Mouse (Mus musculus): Measurements from ENCODE around the gene Nupl1. TPM values are rescaled to one million over a fixed set of nuclear protein-coding genes. Genes with fewer than 3 reads are reported as not detected.

Gene Nupl1
- polyA plus RNA-seq, 1 experiment: not detected

DNA sequence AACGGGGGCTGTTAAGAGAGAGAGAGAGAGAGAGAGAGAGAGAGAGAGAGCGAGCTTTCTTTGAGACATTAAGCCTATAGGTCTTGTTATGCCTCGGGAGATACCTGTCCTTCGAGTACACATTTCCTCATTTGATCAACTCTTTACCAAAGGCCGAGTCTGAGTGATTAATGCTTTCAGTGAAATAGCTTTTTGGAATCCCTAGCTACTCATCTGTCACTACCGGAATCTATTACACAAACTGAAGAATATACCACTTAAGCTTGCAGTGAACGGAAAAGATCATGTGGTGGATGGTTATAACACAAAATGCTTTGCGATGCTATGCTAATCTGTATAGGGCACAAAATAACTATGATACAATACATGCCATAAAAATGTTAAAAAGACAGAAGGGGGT lies 865 bp downstream of the Nupl1 start:
- Histone ChIP-seq H3K36me3 (replicated peaks; ENCODE audit: low read length) (peaks cover 20% of the 10 kb centered on the region), H3K27me3 (replicated peaks) (no peaks in the 10 kb centered on the region), H3K4me1 (peaks cover 35% of the 10 kb centered on the region), H3K9me3 (no peaks in the 10 kb centered on the region), H3K4me3 (replicated peaks) (peak overlapping the region; percentile 96)
- no peak for TF ChIP-seq GATA1 (IDR thresholded peaks at IDR 0.05; ENCODE audit: borderline replicate concordance, low read length)
- no peak for TF ChIP-seq FLI1 (IDR thresholded peaks at IDR 0.05; ENCODE audit: low read length)

DNA sequence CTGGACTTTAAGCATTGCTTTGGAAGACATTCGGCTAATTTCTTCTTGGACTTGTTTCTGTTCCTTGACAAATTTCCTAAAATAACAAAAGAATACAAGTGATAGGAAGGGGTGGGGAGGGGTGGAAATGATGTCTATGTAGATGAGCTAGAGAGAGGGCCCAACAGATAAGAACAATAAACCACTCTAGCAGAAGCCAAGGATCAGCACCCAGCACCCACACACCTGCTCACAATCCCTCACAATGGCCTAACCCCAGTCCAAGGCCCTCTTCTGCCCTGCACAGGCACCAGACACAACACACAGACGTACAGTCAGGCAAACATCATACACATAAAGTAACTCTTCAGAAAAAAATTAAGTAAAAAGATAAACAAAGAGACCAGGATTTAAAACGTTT lies 12.7 kb downstream of the Nupl1 start:
- no peak for TF ChIP-seq GATA1 (IDR thresholded peaks at IDR 0.05; ENCODE audit: borderline replicate concordance, low read length)
- TF ChIP-seq FLI1 (IDR thresholded peaks at IDR 0.05; ENCODE audit: low read length): no peak
- no peaks in the 10 kb centered on the region for H3K4me1 ChIP-seq
- H3K9me3 ChIP-seq: no peaks in the 10 kb centered on the region
- H3K36me3 ChIP-seq (replicated peaks; ENCODE audit: low read length): peaks cover 90% of the 10 kb centered on the region
- no peaks in the 10 kb centered on the region for H3K27me3 ChIP-seq (replicated peaks)
- no peak overlapping the region for H3K4me3 ChIP-seq (replicated peaks)

DNA sequence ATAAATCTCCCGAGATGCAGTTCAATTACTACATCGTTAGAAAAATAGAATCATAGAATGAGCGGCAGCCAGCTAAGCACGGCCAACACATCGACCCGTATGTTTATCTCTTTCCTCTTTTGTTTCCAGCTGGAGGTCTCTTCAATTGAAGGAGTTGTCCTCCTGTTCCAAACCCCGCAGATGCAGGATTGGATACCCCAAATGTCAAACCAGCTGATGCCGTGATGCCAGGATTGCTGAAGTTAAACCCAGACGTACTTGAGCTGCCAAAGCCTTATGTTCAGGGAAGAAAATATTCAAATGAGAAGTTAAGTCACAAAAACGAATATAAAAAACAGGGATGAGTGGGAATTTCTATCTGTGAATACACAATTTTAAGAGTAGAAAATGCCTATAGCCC lies 31.3 kb downstream of the Nupl1 start:
- H3K9me3 ChIP-seq: no peaks in the 10 kb centered on the region
- peaks cover 75% of the 10 kb centered on the region for H3K36me3 ChIP-seq (replicated peaks; ENCODE audit: low read length)
- H3K4me1 ChIP-seq: no peaks in the 10 kb centered on the region
- H3K4me3 ChIP-seq (replicated peaks): no peak overlapping the region
- no peak for TF ChIP-seq FLI1 (IDR thresholded peaks at IDR 0.05; ENCODE audit: low read length)
- no peak for TF ChIP-seq GATA1 (IDR thresholded peaks at IDR 0.05; ENCODE audit: borderline replicate concordance, low read length)
- H3K27me3 ChIP-seq (replicated peaks): no peaks in the 10 kb centered on the region

DNA sequence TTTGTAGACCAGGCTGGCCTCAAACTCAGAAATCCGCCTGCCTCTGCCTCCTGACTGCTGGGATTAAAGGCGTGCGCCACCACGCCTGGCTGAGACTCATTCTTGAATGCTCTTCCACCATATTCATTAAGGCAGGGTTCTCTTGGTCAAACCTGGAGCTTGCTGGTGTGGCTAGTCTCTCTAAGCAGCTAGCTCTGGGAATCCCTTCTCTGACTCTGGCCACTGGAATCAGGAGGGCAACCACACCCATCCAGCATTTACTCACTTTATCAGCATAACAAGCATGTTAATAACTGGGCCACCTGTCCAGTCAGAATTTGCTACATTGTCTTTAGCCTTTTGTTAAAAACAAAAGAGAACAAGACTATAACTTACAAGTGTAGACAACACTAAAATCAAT lies 33.6 kb downstream of the Nupl1 start:
- no peak for TF ChIP-seq FLI1 (IDR thresholded peaks at IDR 0.05; ENCODE audit: low read length)
- Histone ChIP-seq H3K4me3 (replicated peaks) (no peak overlapping the region), H3K36me3 (replicated peaks; ENCODE audit: low read length) (peaks cover 65% of the 10 kb centered on the region), H3K9me3 (no peaks in the 10 kb centered on the region), H3K27me3 (replicated peaks) (no peaks in the 10 kb centered on the region), H3K4me1 (no peaks in the 10 kb centered on the region)

DNA sequence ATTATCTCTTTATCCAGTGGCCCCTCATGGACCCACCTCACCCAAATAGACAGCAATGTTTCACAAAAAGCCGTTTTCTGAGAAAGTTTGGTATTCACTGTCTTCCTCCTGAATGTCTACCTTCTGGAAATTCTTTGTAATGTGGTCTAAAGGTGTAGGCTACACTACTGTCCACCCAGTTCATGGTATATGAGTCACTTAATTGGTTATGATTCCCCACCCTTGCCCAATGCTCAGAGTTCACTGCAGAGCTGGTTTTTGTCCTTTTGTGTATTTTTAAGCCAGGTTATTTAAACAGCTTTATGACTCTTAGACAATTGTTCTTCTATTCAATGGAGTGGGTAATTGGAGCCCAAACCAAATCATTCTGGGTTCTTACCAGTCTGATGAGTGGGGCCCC lies 35.1 kb downstream of the Nupl1 start:
- Histone ChIP-seq H3K9me3 (no peaks in the 10 kb centered on the region), H3K36me3 (replicated peaks; ENCODE audit: low read length) (peaks cover 52% of the 10 kb centered on the region), H3K27me3 (replicated peaks) (no peaks in the 10 kb centered on the region), H3K4me1 (no peaks in the 10 kb centered on the region), H3K4me3 (replicated peaks) (no peak overlapping the region)
- TF ChIP-seq GATA1 (IDR thresholded peaks at IDR 0.05; ENCODE audit: borderline replicate concordance, low read length) (no peak), FLI1 (IDR thresholded peaks at IDR 0.05; ENCODE audit: low read length) (no peak)

- H3K27me3 ChIP-seq (replicated peaks): no peaks in the 10 kb centered on the region
- H3K4me1 ChIP-seq: no peaks in the 10 kb centered on the region
- H3K36me3 ChIP-seq (replicated peaks; ENCODE audit: low read length): peaks cover 40% of the 10 kb centered on the region
- no peak for TF ChIP-seq FLI1 (IDR thresholded peaks at IDR 0.05; ENCODE audit: low read length)
- no peak for TF ChIP-seq GATA1 (IDR thresholded peaks at IDR 0.05; ENCODE audit: borderline replicate concordance, low read length)
- no peak overlapping the region for H3K4me3 ChIP-seq (replicated peaks)
- no peaks in the 10 kb centered on the region for H3K9me3 ChIP-seq
Measured at GRCm38 (mm10) chr14:60215000-60215399, 36.2 kb downstream of the Nupl1 start.

GRCm38 (mm10) chr14:60214040-60214439 lies 37.2 kb downstream of the Nupl1 start:
- H3K27me3 ChIP-seq (replicated peaks): no peaks in the 10 kb centered on the region
- no peaks in the 10 kb centered on the region for H3K9me3 ChIP-seq
- no peak overlapping the region for H3K4me3 ChIP-seq (replicated peaks)
- no peaks in the 10 kb centered on the region for H3K4me1 ChIP-seq
- no peak for TF ChIP-seq GATA1 (IDR thresholded peaks at IDR 0.05; ENCODE audit: borderline replicate concordance, low read length)
- peaks cover 31% of the 10 kb centered on the region for H3K36me3 ChIP-seq (replicated peaks; ENCODE audit: low read length)

DNA sequence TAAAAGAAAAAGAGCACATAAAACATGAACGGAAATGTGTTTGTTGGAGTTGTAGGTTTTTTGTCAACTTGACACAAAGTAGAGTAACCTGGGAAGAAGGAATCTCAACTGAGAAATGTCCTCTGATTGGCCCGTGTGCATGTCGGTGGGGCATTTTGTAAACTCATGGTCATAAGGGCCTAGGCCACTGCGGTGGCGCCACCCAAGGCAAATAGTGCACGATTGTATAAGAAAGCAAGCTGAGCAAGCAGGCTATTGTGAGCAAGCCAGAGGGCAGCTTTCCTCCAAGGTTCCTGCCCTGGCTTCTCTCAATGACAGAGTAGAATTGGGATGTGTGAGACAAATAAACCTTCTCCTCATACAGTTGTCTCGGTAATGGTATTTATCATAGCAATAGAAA lies 42.1 kb downstream of the Nupl1 start:
- no peak overlapping the region for H3K4me3 ChIP-seq (replicated peaks)
- H3K27me3 ChIP-seq (replicated peaks): peaks cover 1% of the 10 kb centered on the region
- H3K4me1 ChIP-seq: no peaks in the 10 kb centered on the region
- no peaks in the 10 kb centered on the region for H3K9me3 ChIP-seq
- TF ChIP-seq GATA1 (IDR thresholded peaks at IDR 0.05; ENCODE audit: borderline replicate concordance, low read length) (no peak), FLI1 (IDR thresholded peaks at IDR 0.05; ENCODE audit: low read length) (no peak)
- no peaks in the 10 kb centered on the region for H3K36me3 ChIP-seq (replicated peaks; ENCODE audit: low read length)

GRCm38 (mm10) chr14:60204993-60205392 lies 46.2 kb downstream of the Nupl1 start:
- TF ChIP-seq FLI1 (IDR thresholded peaks at IDR 0.05; ENCODE audit: low read length): no peak
- TF ChIP-seq GATA1 (IDR thresholded peaks at IDR 0.05; ENCODE audit: borderline replicate concordance, low read length): no peak
- Histone ChIP-seq H3K27me3 (replicated peaks) (peaks cover 1% of the 10 kb centered on the region), H3K4me1 (no peaks in the 10 kb centered on the region), H3K9me3 (peaks cover under 1% of the 10 kb centered on the region), H3K4me3 (replicated peaks) (no peak overlapping the region), H3K36me3 (replicated peaks; ENCODE audit: low read length) (no peaks in the 10 kb centered on the region)

GRCm38 (mm10) chr14:60196884-60197283 lies 54.3 kb downstream of the Nupl1 start, which contains the start of gene Atp8a2:
Atp8a2 (minus strand) TSS chr14:60197179.
- Histone ChIP-seq H3K9me3 (peaks cover 7% of the 10 kb centered on the region), H3K27me3 (replicated peaks) (no peaks in the 10 kb centered on the region), H3K4me3 (replicated peaks) (no peak within 1 kb of the TSS), H3K4me1 (no peaks in the 10 kb centered on the region; the same call in 1 of the 2 replicates), H3K36me3 (replicated peaks; ENCODE audit: low read length) (no peaks in the 10 kb centered on the region)
- TF ChIP-seq GATA1 (IDR thresholded peaks at IDR 0.05; ENCODE audit: borderline replicate concordance, low read length) (no peak), FLI1 (IDR thresholded peaks at IDR 0.05; ENCODE audit: low read length) (no peak)

- Histone ChIP-seq H3K4me1 (no peaks in the 10 kb centered on the region; the same call in 1 of the 2 replicates), H3K36me3 (replicated peaks; ENCODE audit: low read length) (no peaks in the 10 kb centered on the region), H3K27me3 (replicated peaks) (no peaks in the 10 kb centered on the region), H3K4me3 (replicated peaks) (no peak overlapping the region), H3K9me3 (peaks cover 12% of the 10 kb centered on the region)
- TF ChIP-seq FLI1 (IDR thresholded peaks at IDR 0.05; ENCODE audit: low read length): no peak
Measured at GRCm38 (mm10) chr14:60195999-60196398, 55.2 kb downstream of the Nupl1 start.

Data from megakaryocyte, embryonic 14.5 days (primary cell).